Mouse (Mus musculus) 3T3-L1 (cell line): Measurements from ENCODE around the gene Nup153.

Experiments used
- DNase-seq: peaks from one replicate; pipeline ENCODE4 v3.0.0-alpha.2; 2015; ENCODE audit warnings: low read depth, low spot score

Nup153 gene

GRCm38 (mm10) chr13:46727837-46728268 is at the start of gene Nup153:
Nup153 (minus strand) TSS chr13:46727940.
- DNase-seq: peak; percentile 94

GRCm38 (mm10) chr13:46777461-46777860 is 49.7 kb upstream of the Nup153 start:
- DNase-seq: no peak

- no peak for DNase-seq
Measured at GRCm38 (mm10) chr13:46776636-46777305, 49.0 kb upstream of the Nup153 start.

- DNase-seq: no peak
Measured at GRCm38 (mm10) chr13:46774998-46775397, 47.3 kb upstream of the Nup153 start.

- no peak for DNase-seq
Measured at GRCm38 (mm10) chr13:46772581-46772980, 44.8 kb upstream of the Nup153 start.

- no peak for DNase-seq
Measured at GRCm38 (mm10) chr13:46765361-46765760, 37.6 kb upstream of the Nup153 start.

- DNase-seq: no peak
Measured at GRCm38 (mm10) chr13:46763210-46763609, 35.5 kb upstream of the Nup153 start.

GRCm38 (mm10) chr13:46760921-46761320 is 33.2 kb upstream of the Nup153 start:
- DNase-seq: no peak

- DNase-seq: no peak
Measured at GRCm38 (mm10) chr13:46759281-46759809, 31.6 kb upstream of the Nup153 start.

- no peak for DNase-seq
Measured at GRCm38 (mm10) chr13:46758627-46759026, 30.9 kb upstream of the Nup153 start.

GRCm38 (mm10) chr13:46757946-46758345 is 30.2 kb upstream of the Nup153 start:
- no peak for DNase-seq

- DNase-seq: no peak
Measured at GRCm38 (mm10) chr13:46753294-46753693, 25.6 kb upstream of the Nup153 start.

GRCm38 (mm10) chr13:46752566-46753229 is 25.0 kb upstream of the Nup153 start:
- no peak for DNase-seq

- DNase-seq: no peak
Measured at GRCm38 (mm10) chr13:46748138-46748873, 20.6 kb upstream of the Nup153 start.

- no peak for DNase-seq
Measured at GRCm38 (mm10) chr13:46743821-46744220, 16.1 kb upstream of the Nup153 start.

GRCm38 (mm10) chr13:46742367-46742766 is 14.6 kb upstream of the Nup153 start:
- DNase-seq: no peak

GRCm38 (mm10) chr13:46739426-46739825 is 11.7 kb upstream of the Nup153 start:
- DNase-seq: no peak

GRCm38 (mm10) chr13:46737482-46737881 is 9.7 kb upstream of the Nup153 start:
- no peak for DNase-seq

- DNase-seq: no peak
Measured at GRCm38 (mm10) chr13:46736479-46736865, 8.7 kb upstream of the Nup153 start.

GRCm38 (mm10) chr13:46735808-46736478 is 8.2 kb upstream of the Nup153 start:
- peak; percentile 50 for DNase-seq

GRCm38 (mm10) chr13:46735219-46735807 is 7.6 kb upstream of the Nup153 start:
- DNase-seq: no peak
